Mouse (Mus musculus): ENCODE measurements around the gene Dennd5b. TPM values are rescaled to one million over a fixed set of nuclear protein-coding genes. Genes with fewer than 3 reads are reported as not detected.
A peak's percentile ranks its signal among the peaks of the same experiment; 100 is the strongest.
"Not testable (repeated sequence)": the region's sequence is repeated elsewhere in the genome, so short reads cannot be mapped to it uniquely, and the experiment has no call there.

Dennd5b gene
- polyA plus RNA-seq, 1 experiment from 2014 or later: 5.8 TPM

DNA sequence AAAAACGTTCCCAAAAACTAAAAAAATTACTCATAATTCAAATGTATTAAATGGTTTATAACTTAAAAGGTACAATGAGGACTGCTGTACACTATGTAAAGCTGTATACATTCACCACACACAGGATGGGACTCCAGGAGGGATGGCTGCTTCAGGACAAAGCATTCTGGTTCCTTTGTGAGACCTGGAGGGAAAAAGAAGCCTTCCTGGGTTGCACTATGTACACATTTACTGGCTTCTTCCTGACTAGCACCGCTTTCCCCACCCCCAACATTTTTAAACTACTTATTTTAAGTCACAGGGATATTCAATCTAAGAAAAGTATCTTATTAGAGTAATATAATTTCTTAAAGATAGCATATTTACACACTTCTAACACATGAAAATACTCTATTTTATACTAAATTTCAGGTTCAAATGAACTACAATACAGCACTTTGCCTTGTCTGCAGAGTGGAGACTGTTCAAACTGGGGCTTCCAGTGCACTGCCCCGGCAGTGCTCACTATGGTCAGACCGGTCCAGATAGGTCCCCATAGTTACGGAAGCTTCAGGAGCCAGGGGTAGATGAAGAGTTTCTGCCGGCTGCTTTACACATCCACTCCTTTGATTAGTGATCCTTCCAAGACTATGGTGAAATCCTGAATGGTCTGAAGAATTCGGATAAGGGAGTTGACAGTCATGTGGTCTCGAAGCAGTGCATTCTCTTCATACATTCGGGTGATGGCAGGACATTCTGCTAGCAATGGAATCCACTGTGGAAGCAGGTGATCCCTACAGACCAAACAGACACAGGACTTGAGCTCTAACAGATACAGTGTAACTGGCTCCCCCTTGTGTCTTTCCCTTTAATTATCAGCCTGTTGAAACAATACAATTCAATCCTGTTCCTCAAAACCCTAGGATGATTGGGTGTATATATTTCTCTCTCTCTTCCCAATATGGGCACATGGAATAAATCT lies 108.1 kb downstream of the Dennd5b start:
- Histone ChIP-seq H3K9me3 (no peaks in the 10 kb centered on the region), H3K36me3 (no peaks in the 10 kb centered on the region; the same call in 1 of the 2 replicates), H3K27ac (peak overlapping the region; percentile 85), H3K4me3 (no peak overlapping the region), H3K4me1 (peaks cover 9% of the 10 kb centered on the region; the same call in 1 of the 2 replicates), H3K9ac (no peak overlapping the region), H3K27me3 (no peaks in the 10 kb centered on the region), H3K4me2 (peak overlapping the region; percentile 31; the same call in 1 of the 2 replicates)
- ATAC-seq (ENCODE audit: borderline replicate concordance, extremely low read depth, low FRiP score, low TSS enrichment): peak; percentile 75; the same call in 1 of the 2 replicates
- WGBS: 33% methylated on average over 9 of the region's 9 CpGs

GRCm38 (mm10) chr6:148992373-148993116 lies 108.9 kb downstream of the Dennd5b start:
- H3K4me3 ChIP-seq: no peak overlapping the region
- peak overlapping the region; percentile 85 for H3K27ac ChIP-seq
- 40% methylated on average over 4 of the region's 4 CpGs for WGBS
- peaks cover 9% of the 10 kb centered on the region; the same call in 1 of the 2 replicates for H3K4me1 ChIP-seq
- H3K27me3 ChIP-seq: no peaks in the 10 kb centered on the region
- H3K36me3 ChIP-seq: no peaks in the 10 kb centered on the region; the same call in 1 of the 2 replicates
- H3K9ac ChIP-seq: no peak overlapping the region
- H3K9me3 ChIP-seq: no peaks in the 10 kb centered on the region
- ATAC-seq (ENCODE audit: borderline replicate concordance, extremely low read depth, low FRiP score, low TSS enrichment): peak; percentile 28; the same call in 1 of the 2 replicates
- 0 out of 2 replicates have a peak overlapping the region, but pooled peaks have one; percentile 7 for H3K4me2 ChIP-seq

DNA sequence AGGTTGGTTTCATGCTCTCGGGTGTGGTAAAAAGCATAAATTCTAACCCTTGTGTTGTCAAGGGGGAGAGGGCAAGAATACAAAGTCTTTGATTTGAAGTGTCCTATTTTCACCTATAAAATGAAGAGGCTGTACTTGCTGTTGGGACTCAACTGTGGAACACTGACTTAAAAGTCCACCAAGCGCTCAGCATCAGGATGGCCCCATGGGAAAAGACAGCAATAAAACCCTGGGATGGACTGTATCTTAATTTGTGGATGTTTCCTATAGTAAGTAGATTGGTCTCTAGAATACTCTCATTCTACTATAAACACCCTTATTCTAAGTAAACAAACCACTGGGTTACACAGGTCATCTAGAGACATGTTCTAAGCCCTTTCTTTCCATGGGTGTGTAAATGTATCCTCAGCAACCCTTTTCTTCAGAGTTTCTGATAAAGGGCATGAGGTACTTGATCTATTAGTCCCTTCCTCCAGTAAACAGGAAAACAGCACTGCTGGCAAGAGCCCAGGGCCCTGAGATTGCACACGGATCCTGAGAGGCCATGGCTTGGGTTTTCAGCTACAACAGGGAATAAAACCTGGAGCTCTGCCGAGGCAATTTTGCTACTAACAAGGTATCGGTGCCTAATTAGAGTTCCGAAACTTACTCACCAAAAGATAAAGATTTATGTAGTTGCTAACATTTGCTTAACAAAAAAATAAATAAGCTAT lies 109.7 kb downstream of the Dennd5b start:
- H3K9me3 ChIP-seq: no peaks in the 10 kb centered on the region
- H3K4me2 ChIP-seq: 0 out of 2 replicates have a peak overlapping the region, but pooled peaks have one; percentile 7
- 50% methylated on average over 6 of the region's 6 CpGs for WGBS
- H3K36me3 ChIP-seq: no peaks in the 10 kb centered on the region; the same call in 1 of the 2 replicates
- H3K9ac ChIP-seq: no peak overlapping the region
- H3K4me1 ChIP-seq: peaks cover 9% of the 10 kb centered on the region; the same call in 1 of the 2 replicates
- H3K27me3 ChIP-seq: no peaks in the 10 kb centered on the region
- no peak for ATAC-seq (ENCODE audit: borderline replicate concordance, extremely low read depth, low FRiP score, low TSS enrichment)
- H3K27ac ChIP-seq: peak overlapping the region; percentile 85
- H3K4me3 ChIP-seq: no peak overlapping the region

- H3K4me1 ChIP-seq; H3K9me3 ChIP-seq; H3K4me2 ChIP-seq; H3K4me3 ChIP-seq; H3K36me3 ChIP-seq; H3K27ac ChIP-seq; H3K27me3 ChIP-seq; H3K9ac ChIP-seq; ATAC-seq (ENCODE audit: borderline replicate concordance, extremely low read depth, low FRiP score, low TSS enrichment): not testable (repeated sequence)
- WGBS: 67% methylated on average over 2 of the region's 3 CpGs
Measured at GRCm38 (mm10) chr6:148989792-148990491, 111.5 kb downstream of the Dennd5b start.

DNA sequence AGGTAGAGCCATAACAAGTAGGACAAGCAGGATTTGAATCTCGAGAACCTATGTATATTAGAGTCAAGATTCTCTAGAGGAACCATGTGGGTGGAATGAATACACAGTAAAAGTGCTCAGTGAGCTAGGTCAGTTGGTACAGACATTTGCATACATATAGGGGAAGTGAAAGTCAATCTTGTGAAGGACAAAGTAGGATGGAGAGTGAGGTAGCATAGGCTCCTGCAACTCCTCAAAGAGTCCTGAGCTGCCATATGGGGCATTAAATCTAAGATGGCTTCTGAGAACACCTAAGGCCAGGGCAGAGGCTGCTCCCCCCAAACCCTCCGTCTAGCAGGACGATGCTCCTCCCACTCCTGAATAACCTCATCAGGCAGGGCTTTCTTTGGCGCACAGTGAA lies 115.5 kb downstream of the Dennd5b start:
- Histone ChIP-seq H3K27me3 (no peaks in the 10 kb centered on the region), H3K9me3 (no peaks in the 10 kb centered on the region), H3K9ac (no peak overlapping the region), H3K4me1 (no peaks in the 10 kb centered on the region), H3K4me2 (no peak overlapping the region), H3K4me3 (no peak overlapping the region), H3K27ac (no peak overlapping the region), H3K36me3 (no peaks in the 10 kb centered on the region)
- WGBS: 81% methylated on average over 4 of the region's 4 CpGs
- ATAC-seq (ENCODE audit: borderline replicate concordance, extremely low read depth, low FRiP score, low TSS enrichment): no peak

- Histone ChIP-seq H3K9me3 (no peaks in the 10 kb centered on the region), H3K36me3 (no peaks in the 10 kb centered on the region), H3K4me3 (no peak overlapping the region), H3K4me2 (no peak overlapping the region), H3K27me3 (no peaks in the 10 kb centered on the region), H3K4me1 (no peaks in the 10 kb centered on the region), H3K27ac (no peak overlapping the region), H3K9ac (no peak overlapping the region)
- no peak for ATAC-seq (ENCODE audit: borderline replicate concordance, extremely low read depth, low FRiP score, low TSS enrichment)
- WGBS: 46% methylated on average over 3 of the region's 3 CpGs
Measured at GRCm38 (mm10) chr6:148980495-148980894, 121.0 kb downstream of the Dennd5b start.

- whole genome bisulfite sequencing: 95% methylated on average over 3 of the region's 3 CpGs
- Histone ChIP-seq H3K4me3 (no peak overlapping the region), H3K9ac (no peak overlapping the region), H3K27ac (no peak overlapping the region), H3K4me1 (peaks cover 10% of the 10 kb centered on the region; the same call in 1 of the 2 replicates), H3K27me3 (no peaks in the 10 kb centered on the region), H3K9me3 (no peaks in the 10 kb centered on the region), H3K4me2 (no peak overlapping the region), H3K36me3 (no peaks in the 10 kb centered on the region)
- ATAC-seq (ENCODE audit: borderline replicate concordance, extremely low read depth, low FRiP score, low TSS enrichment): no peak
Measured at GRCm38 (mm10) chr6:148975096-148975495, 126.4 kb downstream of the Dennd5b start.

- Histone ChIP-seq H3K27me3 (no peaks in the 10 kb centered on the region), H3K9me3 (no peaks in the 10 kb centered on the region), H3K36me3 (no peaks in the 10 kb centered on the region), H3K4me2 (no peak overlapping the region), H3K4me3 (no peak overlapping the region), H3K4me1 (peaks cover 10% of the 10 kb centered on the region; the same call in 1 of the 2 replicates), H3K27ac (no peak overlapping the region), H3K9ac (no peak overlapping the region)
- 70% methylated on average over 2 of the region's 2 CpGs for WGBS
- no peak for ATAC-seq (ENCODE audit: borderline replicate concordance, extremely low read depth, low FRiP score, low TSS enrichment)
Measured at GRCm38 (mm10) chr6:148972891-148973290, 128.6 kb downstream of the Dennd5b start.

DNA sequence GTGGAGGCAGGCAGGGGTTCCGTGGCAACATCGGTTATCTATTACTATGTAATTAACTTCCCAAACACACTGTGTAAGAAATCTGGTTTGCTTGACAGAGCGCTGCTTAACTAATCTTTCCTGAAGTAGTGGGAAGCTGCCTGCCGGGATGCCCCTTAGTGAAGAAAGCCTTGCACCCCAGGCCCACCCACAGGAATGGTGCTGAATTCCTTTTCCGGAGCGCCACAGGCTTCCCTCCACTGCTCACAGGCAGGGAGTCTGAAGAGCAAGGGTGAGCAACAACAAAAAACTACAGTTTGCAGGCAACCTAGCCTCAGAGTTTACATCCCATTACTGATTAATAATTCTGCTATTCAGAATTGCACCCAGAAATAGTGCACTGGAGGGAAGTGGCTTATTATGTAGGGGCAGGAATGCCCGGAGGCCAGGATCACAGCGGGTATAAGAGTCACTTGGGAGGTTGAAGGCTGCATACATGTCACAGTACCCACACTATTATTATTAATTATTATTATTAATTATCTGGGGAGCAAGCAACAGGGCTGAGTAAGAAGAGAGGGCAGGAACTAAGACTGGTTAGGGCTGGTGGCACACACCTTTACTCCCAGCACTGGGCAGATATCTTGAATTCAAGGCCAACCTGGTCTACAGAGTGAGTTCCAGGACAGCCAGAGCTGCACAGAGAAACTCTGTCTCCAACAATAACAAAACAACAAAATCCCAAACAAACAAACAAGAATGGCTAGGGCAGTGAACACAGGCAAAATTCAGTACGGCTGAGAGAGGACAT lies 129.2 kb downstream of the Dennd5b start:
- H3K27me3 ChIP-seq: no peaks in the 10 kb centered on the region
- H3K4me1 ChIP-seq: peaks cover 10% of the 10 kb centered on the region; the same call in 1 of the 2 replicates
- H3K4me2 ChIP-seq: no peak overlapping the region
- no peak for ATAC-seq (ENCODE audit: borderline replicate concordance, extremely low read depth, low FRiP score, low TSS enrichment)
- WGBS: 27% methylated on average over 9 of the region's 9 CpGs
- H3K4me3 ChIP-seq: no peak overlapping the region
- no peak overlapping the region for H3K27ac ChIP-seq
- H3K9ac ChIP-seq: no peak overlapping the region
- H3K9me3 ChIP-seq: no peaks in the 10 kb centered on the region
- no peaks in the 10 kb centered on the region for H3K36me3 ChIP-seq

GRCm38 (mm10) chr6:148971385-148971940 lies 130.0 kb downstream of the Dennd5b start:
- Histone ChIP-seq H3K27me3 (no peaks in the 10 kb centered on the region), H3K4me2 (peak overlapping the region; percentile 31), H3K4me1 (peaks cover 10% of the 10 kb centered on the region; the same call in 1 of the 2 replicates), H3K9me3 (no peaks in the 10 kb centered on the region), H3K4me3 (no peak overlapping the region), H3K36me3 (no peaks in the 10 kb centered on the region), H3K27ac (no peak overlapping the region), H3K9ac (no peak overlapping the region)
- 33% methylated on average over 9 of the region's 9 CpGs for WGBS
- no peak for ATAC-seq (ENCODE audit: borderline replicate concordance, extremely low read depth, low FRiP score, low TSS enrichment)
